Mouse (Mus musculus) spleen, postnatal 10 days (tissue): ENCODE data around the gene Tenm3.

ENCODE experiments used
- DNase-seq, 2 experiments: peaks; one replicate each; pipeline ENCODE4 v3.0.0; 2021 to 2022; ENCODE audit warnings: low spot score in 2 of 2

Tenm3 gene

GRCm38 (mm10) chr8:48522536-48523123 lies 321.1 kb downstream of the Tenm3 start:
- DNase-seq, result no peak

GRCm38 (mm10) chr8:48522004-48522403 lies 321.7 kb downstream of the Tenm3 start:
- no peak for DNase-seq

- no peak for DNase-seq
These were observed 326.3 kb downstream of the Tenm3 start for GRCm38 (mm10) chr8:48517431-48517830.

- DNase-seq, result no peak
These were observed 329.5 kb downstream of the Tenm3 start for GRCm38 (mm10) chr8:48514230-48514629.

GRCm38 (mm10) chr8:48513801-48514200 lies 329.9 kb downstream of the Tenm3 start:
- no peak for DNase-seq

GRCm38 (mm10) chr8:48511546-48511945 lies 332.2 kb downstream of the Tenm3 start:
- DNase-seq, result no peak

GRCm38 (mm10) chr8:48511137-48511536 lies 332.6 kb downstream of the Tenm3 start:
- DNase-seq, result no peak

GRCm38 (mm10) chr8:48508641-48509599 lies 334.8 kb downstream of the Tenm3 start:
- no peak for DNase-seq

GRCm38 (mm10) chr8:48507719-48508501 lies 335.8 kb downstream of the Tenm3 start:
- DNase-seq, result no peak

GRCm38 (mm10) chr8:48492491-48492890 lies 351.3 kb downstream of the Tenm3 start:
- no peak for DNase-seq

- DNase-seq, result no peak
These were observed 353.1 kb downstream of the Tenm3 start for GRCm38 (mm10) chr8:48490635-48491165.

- DNase-seq, result no peak
These were observed 353.7 kb downstream of the Tenm3 start for GRCm38 (mm10) chr8:48489936-48490634.

- no peak for DNase-seq
These were observed 354.3 kb downstream of the Tenm3 start for GRCm38 (mm10) chr8:48489417-48489816.

- DNase-seq, result no peak
These were observed 354.9 kb downstream of the Tenm3 start for GRCm38 (mm10) chr8:48488809-48489208.

- DNase-seq, result no peak
These were observed 359.6 kb downstream of the Tenm3 start for GRCm38 (mm10) chr8:48484143-48484542.

- no peak for DNase-seq
These were observed 361.8 kb downstream of the Tenm3 start for GRCm38 (mm10) chr8:48481709-48482671.

GRCm38 (mm10) chr8:48477371-48477935 lies 366.3 kb downstream of the Tenm3 start:
- DNase-seq, result no peak

GRCm38 (mm10) chr8:48476896-48477295 lies 366.9 kb downstream of the Tenm3 start:
- no peak for DNase-seq

- DNase-seq, result no peak
These were observed 376.1 kb downstream of the Tenm3 start for GRCm38 (mm10) chr8:48467633-48468032.

GRCm38 (mm10) chr8:48458373-48458772 lies 385.4 kb downstream of the Tenm3 start:
- no peak for DNase-seq
